Mouse (Mus musculus): ENCODE results near the gene Myh3. TPM values are rescaled to one million over a fixed set of nuclear protein-coding genes. Genes with fewer than 3 reads are reported as not detected.

The Myh3 gene
- total RNA-seq, 1 experiment from 2014 or later: not detected

DNA sequence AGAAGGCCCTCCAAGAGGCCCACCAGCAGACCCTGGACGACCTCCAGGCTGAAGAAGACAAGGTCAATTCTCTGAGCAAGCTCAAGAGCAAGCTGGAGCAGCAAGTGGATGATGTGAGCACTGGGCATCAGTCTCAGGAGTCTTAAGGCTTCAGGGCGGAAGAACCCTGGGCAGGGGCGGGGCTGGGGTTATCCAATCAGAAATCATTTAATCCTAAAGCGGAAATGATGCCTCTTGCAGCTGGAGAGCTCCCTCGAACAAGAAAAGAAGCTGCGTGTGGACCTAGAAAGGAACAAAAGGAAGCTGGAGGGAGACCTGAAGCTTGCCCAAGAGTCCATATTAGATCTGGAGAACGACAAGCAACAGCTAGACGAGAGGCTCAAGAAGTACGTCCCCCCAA, 15.1 kb downstream of the Myh3 start:
- ATAC-seq (replicated peaks in 1 of 2; ENCODE audit: insufficient read depth in 1 of 2, low FRiP score in 2 of 2, low TSS enrichment in 1 of 2, low read depth in 1 of 2, poor library complexity in 2 of 2, severe bottlenecking in 2 of 2): no peak

- no peak for ATAC-seq (replicated peaks in 1 of 2; ENCODE audit: insufficient read depth in 1 of 2, low FRiP score in 2 of 2, low TSS enrichment in 1 of 2, low read depth in 1 of 2, poor library complexity in 2 of 2, severe bottlenecking in 2 of 2)
These were observed 15.6 kb downstream of the Myh3 start for GRCm38 (mm10) chr11:67093652-67094051.

- no peak for ATAC-seq (replicated peaks in 1 of 2; ENCODE audit: insufficient read depth in 1 of 2, low FRiP score in 2 of 2, low TSS enrichment in 1 of 2, low read depth in 1 of 2, poor library complexity in 2 of 2, severe bottlenecking in 2 of 2)
These were observed 16.4 kb downstream of the Myh3 start for GRCm38 (mm10) chr11:67094470-67094869.

GRCm38 (mm10) chr11:67097709-67098108, 19.6 kb downstream of the Myh3 start:
- ATAC-seq (replicated peaks in 1 of 2; ENCODE audit: insufficient read depth in 1 of 2, low FRiP score in 2 of 2, low TSS enrichment in 1 of 2, low read depth in 1 of 2, poor library complexity in 2 of 2, severe bottlenecking in 2 of 2): no peak

DNA sequence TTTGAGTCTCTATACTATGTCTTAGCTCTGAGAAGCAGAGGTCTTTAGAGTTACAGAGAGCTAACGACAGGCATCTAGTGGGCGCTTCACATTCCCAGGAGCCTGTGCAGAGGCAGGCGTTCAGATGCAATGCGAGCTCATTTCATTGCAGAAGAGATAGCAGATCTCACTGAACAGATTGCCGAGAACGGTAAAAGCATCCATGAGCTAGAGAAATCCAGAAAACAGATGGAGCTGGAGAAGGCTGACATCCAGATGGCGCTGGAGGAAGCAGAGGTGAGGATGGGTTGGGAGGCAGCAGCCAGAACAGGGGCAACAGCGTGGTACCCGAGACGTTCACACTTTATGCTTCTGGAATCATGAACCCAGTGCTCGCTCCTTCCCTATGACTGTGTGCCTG, 20.3 kb downstream of the Myh3 start:
- ATAC-seq (replicated peaks in 1 of 2; ENCODE audit: insufficient read depth in 1 of 2, low FRiP score in 2 of 2, low TSS enrichment in 1 of 2, low read depth in 1 of 2, poor library complexity in 2 of 2, severe bottlenecking in 2 of 2): no peak

DNA sequence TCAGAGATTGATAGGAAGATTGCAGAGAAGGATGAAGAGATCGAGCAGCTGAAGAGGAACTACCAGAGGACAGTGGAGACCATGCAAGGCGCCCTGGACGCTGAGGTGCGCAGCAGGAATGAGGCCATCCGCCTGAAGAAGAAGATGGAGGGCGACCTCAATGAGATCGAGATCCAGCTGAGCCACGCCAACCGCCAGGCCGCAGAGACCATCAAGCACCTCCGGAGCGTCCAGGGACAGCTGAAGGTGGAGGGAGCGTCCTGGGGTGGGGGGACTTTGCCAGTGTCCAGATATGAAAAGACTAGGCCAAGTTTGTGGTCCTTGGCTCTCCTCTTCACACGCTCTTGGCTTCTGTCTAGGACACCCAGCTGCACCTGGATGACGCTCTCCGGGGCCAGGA, 21.1 kb downstream of the Myh3 start:
- ATAC-seq (replicated peaks in 1 of 2; ENCODE audit: insufficient read depth in 1 of 2, low FRiP score in 2 of 2, low TSS enrichment in 1 of 2, low read depth in 1 of 2, poor library complexity in 2 of 2, severe bottlenecking in 2 of 2): no peak

- no peak; a peak in 1 of 4 replicates for ATAC-seq (replicated peaks in 1 of 2; ENCODE audit: insufficient read depth in 1 of 2, low FRiP score in 2 of 2, low TSS enrichment in 1 of 2, low read depth in 1 of 2, poor library complexity in 2 of 2, severe bottlenecking in 2 of 2)
These were observed 22.1 kb downstream of the Myh3 start for GRCm38 (mm10) chr11:67100169-67100568.

DNA sequence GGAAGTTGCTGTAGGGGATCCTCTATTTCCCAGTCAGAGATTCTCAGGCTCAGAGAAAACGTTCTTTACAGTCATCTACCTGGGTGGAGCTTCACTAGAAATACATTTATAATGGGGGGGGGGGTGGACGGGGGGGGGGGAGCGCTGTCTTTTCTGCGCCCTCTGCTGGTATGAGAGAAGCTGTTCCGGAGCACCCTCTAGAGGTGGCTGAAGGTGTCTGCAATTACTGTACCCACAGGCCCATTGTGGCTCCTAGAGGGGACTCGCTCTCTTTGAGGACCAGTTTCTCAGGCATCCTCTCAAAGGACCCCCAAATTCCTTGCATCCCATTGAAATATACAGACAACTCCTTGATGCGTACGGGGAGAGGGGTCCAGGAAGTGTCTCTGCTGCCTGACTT, 23.6 kb downstream of the Myh3 start:
- peak; percentile 65 to 84; a peak in 3 of 4 replicates for ATAC-seq (replicated peaks in 1 of 2; ENCODE audit: insufficient read depth in 1 of 2, low FRiP score in 2 of 2, low TSS enrichment in 1 of 2, low read depth in 1 of 2, poor library complexity in 2 of 2, severe bottlenecking in 2 of 2)

GRCm38 (mm10) chr11:67103256-67103655, 25.2 kb downstream of the Myh3 start:
- ATAC-seq (replicated peaks in 1 of 2; ENCODE audit: insufficient read depth in 1 of 2, low FRiP score in 2 of 2, low TSS enrichment in 1 of 2, low read depth in 1 of 2, poor library complexity in 2 of 2, severe bottlenecking in 2 of 2): no peak

DNA sequence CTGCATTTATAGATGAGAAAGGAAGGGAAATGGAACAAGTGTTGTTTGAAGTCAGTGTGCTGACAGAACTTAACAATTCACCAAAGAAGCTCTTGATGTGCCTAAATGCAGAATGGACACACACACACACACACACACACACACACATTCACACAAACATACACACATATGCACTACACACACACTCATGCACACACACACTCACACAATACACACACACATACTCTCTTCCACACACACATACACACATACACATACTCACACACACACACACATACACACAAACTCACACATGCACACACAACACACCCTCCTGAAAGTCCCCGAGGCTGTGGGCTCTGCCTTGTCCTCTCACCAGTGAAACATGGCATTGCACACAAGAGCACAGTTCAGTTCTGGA, 26.1 kb downstream of the Myh3 start:
- ATAC-seq (replicated peaks in 1 of 2; ENCODE audit: insufficient read depth in 1 of 2, low FRiP score in 2 of 2, low TSS enrichment in 1 of 2, low read depth in 1 of 2, poor library complexity in 2 of 2, severe bottlenecking in 2 of 2): no peak

DNA sequence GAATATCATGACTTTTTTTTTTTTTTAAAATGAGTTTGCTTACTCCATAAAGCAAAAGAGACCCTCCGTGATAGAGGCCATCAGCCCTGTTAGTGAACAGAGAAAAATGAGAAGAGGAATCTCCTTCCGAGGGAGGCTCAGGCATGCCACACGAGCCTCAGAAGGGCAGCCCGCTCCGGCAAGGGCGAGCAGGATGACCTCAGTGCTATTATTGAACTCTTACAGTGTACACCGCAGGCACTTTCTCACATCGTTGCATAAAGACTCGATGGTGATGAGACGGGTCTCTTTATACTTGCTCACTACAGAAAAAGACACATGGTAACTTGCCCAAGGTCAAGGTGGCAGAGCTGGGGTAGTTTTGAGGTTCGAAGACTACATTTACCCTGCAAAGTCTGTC, 26.6 kb downstream of the Myh3 start:
- ATAC-seq (replicated peaks in 1 of 2; ENCODE audit: insufficient read depth in 1 of 2, low FRiP score in 2 of 2, low TSS enrichment in 1 of 2, low read depth in 1 of 2, poor library complexity in 2 of 2, severe bottlenecking in 2 of 2): no peak

DNA sequence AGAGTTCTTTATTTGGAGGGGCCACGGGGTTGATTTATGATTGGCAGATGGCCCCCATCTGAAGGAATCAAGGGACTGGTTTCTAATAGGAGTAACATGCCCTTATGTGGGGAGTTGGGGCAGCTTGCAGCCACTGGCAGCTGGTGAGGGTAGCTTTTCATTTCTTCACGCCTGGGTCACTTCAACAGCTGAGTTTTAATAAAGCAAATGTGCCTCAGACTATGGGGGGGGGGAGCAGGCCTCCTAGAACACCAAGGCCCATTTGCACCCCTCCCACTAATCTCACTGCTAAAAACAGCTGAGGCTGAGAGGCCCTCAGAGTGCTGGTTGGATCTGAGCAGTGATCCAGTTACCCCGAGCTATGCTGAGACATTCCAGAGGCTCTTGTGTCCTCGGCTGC, 27.6 kb downstream of the Myh3 start:
- no peak for ATAC-seq (replicated peaks in 1 of 2; ENCODE audit: insufficient read depth in 1 of 2, low FRiP score in 2 of 2, low TSS enrichment in 1 of 2, low read depth in 1 of 2, poor library complexity in 2 of 2, severe bottlenecking in 2 of 2)

DNA sequence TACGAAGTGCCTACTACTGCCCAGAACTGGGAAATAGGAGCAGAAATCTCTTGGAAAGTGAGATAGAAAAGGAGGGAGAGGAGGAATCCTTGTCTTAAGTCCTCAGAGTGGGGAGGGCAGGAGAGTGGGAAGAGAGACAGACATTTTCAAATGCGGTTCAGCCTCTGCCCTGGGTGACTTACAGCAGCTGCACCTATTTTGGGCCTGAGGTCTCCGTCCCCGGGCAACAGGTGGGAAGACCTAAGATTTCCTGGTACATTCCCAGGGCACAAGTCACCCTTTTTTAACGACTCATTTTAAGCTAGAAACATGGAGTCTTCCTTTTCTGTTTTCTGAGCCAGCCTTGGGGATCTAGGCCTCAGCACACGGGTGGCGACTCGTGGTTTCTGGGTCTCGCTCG, 28.9 kb downstream of the Myh3 start:
- no peak for ATAC-seq (replicated peaks in 1 of 2; ENCODE audit: insufficient read depth in 1 of 2, low FRiP score in 2 of 2, low TSS enrichment in 1 of 2, low read depth in 1 of 2, poor library complexity in 2 of 2, severe bottlenecking in 2 of 2)

GRCm38 (mm10) chr11:67110168-67110948, 32.3 kb downstream of the Myh3 start:
- ATAC-seq (replicated peaks in 1 of 2; ENCODE audit: insufficient read depth in 1 of 2, low FRiP score in 2 of 2, low TSS enrichment in 1 of 2, low read depth in 1 of 2, poor library complexity in 2 of 2, severe bottlenecking in 2 of 2): 0 out of 4 replicates have a peak, but pooled peaks of 1 of the 2 experiments have one; percentile 42

- peak; percentile 39 to 49; a peak in 2 of 4 replicates for ATAC-seq (replicated peaks in 1 of 2; ENCODE audit: insufficient read depth in 1 of 2, low FRiP score in 2 of 2, low TSS enrichment in 1 of 2, low read depth in 1 of 2, poor library complexity in 2 of 2, severe bottlenecking in 2 of 2)
These were observed 34.1 kb downstream of the Myh3 start for GRCm38 (mm10) chr11:67112019-67112850.

DNA sequence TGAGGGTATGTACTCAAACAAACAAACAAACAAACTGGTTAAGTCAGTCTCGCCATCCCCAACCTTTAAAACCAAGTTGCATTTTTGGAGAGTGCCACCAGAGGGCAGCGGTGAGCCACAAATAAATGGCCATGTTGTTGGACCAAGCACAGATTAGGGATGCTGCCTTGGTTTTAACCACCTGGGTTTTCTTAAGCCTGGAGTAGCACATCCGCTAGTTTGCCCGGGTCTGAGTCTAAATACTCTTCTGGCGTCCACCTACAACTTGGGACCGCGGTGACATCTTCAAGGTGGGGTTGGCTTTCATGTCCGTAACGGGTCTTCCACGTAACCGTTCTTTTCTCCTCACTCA, 34.7 kb downstream of the Myh3 start:
- peak; percentile 49 to 72; a peak in 2 of 4 replicates for ATAC-seq (replicated peaks in 1 of 2; ENCODE audit: insufficient read depth in 1 of 2, low FRiP score in 2 of 2, low TSS enrichment in 1 of 2, low read depth in 1 of 2, poor library complexity in 2 of 2, severe bottlenecking in 2 of 2)

- no peak for ATAC-seq (replicated peaks in 1 of 2; ENCODE audit: insufficient read depth in 1 of 2, low FRiP score in 2 of 2, low TSS enrichment in 1 of 2, low read depth in 1 of 2, poor library complexity in 2 of 2, severe bottlenecking in 2 of 2)
These were observed 35.3 kb downstream of the Myh3 start for GRCm38 (mm10) chr11:67113381-67113780.

DNA sequence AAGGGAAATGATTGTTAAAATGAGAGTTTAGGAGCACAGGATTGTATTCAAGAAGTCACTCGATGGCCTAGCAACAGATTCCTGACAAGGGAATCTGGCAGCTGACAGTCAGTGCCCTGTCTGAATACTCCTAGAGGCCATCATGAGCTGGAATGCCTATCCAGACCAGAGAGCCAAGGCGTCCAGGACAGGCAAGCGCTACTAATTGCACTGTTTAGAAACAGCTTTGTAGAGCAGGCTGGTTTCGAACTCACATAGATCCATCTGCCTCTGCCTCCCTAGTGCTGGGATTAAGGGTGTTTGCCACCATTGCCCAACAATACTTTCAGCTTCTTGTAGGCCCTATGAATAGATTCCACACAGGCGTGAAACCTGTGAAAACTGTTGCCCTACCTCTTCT, 36.2 kb downstream of the Myh3 start:
- no peak for ATAC-seq (replicated peaks in 1 of 2; ENCODE audit: insufficient read depth in 1 of 2, low FRiP score in 2 of 2, low TSS enrichment in 1 of 2, low read depth in 1 of 2, poor library complexity in 2 of 2, severe bottlenecking in 2 of 2)
